Mouse (Mus musculus) E14TG2a.4 (cell line): Measurements from ENCODE around the gene Ccdc77.
A peak's percentile ranks its signal among the peaks of the same experiment; 100 is the strongest.

Experiments
- H3K27me3 ChIP-seq: 2 replicates; pipeline ENCODE4 v1.6.1; 2014; ENCODE audit warnings: low read length, control low read depth; ENCODE audit not compliant: insufficient read depth
- H3K36me3 ChIP-seq: 2 replicates; pipeline ENCODE4 v1.6.1; 2014; ENCODE audit warnings: low read length, control low read depth; ENCODE audit not compliant: insufficient read depth
- H3K4me1 ChIP-seq: replicated peaks from 2 replicates; pipeline ENCODE4 v1.6.1; 2014; ENCODE audit warnings: low read depth, low read length, control low read depth
- H3K4me3 ChIP-seq: replicated peaks from 2 replicates; pipeline ENCODE4 v1.5.1; 2014; ENCODE audit warnings: mild to moderate bottlenecking, low read length
- H3K9me3 ChIP-seq: 2 replicates; pipeline ENCODE4 v1.6.1; 2014; ENCODE audit warnings: low read length, control low read depth
- CTCF ChIP-seq: conservative IDR thresholded peaks from 2 replicates; pipeline ENCODE4 v1.5.1; 2014; ENCODE audit warnings: low read length
- NANOG ChIP-seq: IDR thresholded peaks from 2 replicates; pipeline ENCODE4 v1.6.1; 2014; ENCODE audit warnings: borderline replicate concordance, low read length, mixed read lengths
- POU5F1 ChIP-seq: IDR thresholded peaks from 2 replicates; pipeline ENCODE4 v1.6.1; 2014; ENCODE audit warnings: low read length, borderline replicate concordance

The Ccdc77 gene

DNA sequence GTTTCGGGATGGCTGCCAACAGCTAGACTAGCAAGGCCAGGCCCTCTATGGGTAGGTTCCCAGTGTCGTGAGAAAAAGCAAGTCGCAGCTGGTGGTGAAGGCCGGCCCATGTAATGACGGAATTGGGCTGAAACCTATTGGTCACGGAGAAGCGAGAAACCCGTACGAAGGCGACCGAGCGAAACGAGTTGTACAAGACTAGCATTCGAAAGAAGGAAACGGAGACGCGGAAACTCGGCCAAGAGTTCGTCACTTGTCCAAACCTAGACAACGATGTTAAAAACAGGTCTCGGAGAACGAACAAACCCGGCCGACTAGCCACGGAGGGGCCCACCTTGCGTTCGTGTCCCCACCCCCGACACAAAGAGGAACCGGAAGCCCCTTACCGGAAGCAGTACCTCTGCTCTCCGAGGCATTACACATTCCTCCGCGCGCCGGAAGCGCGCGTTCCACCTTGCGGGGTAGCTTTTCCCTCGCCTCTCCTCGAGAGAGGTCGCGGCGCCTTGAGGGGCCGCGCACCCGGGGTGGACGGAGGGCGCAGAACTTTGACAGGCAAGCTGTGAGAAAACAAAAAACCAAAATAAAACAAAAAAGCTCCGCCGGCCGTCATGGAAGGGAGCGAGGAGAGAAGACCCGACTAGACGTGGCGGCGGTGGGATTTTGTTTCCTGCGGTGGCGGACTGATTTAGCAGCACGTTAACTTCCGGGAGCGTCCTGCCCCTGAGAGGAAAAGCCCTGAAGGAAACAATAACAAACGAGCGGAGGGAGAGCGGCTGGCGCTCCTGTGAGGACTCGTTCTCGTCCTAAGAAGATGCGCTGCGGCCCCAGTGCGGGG, at the start of gene Ccdc77, which contains the start of gene Kdm5a:
Gene Ccdc77, minus strand, starts transcription at position 687 of the 835 bp plus-strand sequence.
Gene Kdm5a, plus strand, starts transcription at position 437 of the 835 bp plus-strand sequence.
- Histone ChIP-seq H3K4me3 (peak within 1 kb of the TSS; percentile 100), H3K27me3 (no peaks in the 10 kb centered on the region)
- TF ChIP-seq NANOG (no peak), CTCF (no peak), POU5F1 (no peak)

DNA sequence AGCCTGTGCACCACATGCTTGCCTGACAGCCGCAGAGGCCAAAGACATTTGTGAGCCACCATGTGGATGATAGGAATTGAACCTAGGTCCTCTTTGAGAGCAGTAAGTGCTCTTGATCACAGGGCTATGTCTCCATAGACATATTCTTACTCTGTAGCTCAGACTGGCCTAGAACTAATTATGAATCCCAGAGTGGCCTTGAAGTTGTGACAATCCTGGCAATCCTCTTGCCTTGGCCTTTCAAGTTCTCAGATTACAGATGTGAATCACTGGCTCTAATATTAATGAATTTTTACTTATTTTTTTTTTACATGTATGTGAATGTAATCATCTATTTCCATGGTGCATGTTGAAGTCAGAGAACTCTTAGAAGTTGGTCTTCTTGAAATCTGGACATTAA, 39.8 kb upstream of the Ccdc77 start:
- H3K9me3 ChIP-seq = no peaks in the 10 kb centered on the region
- H3K4me1 ChIP-seq = no peaks in the 10 kb centered on the region
- no peak overlapping the region for H3K4me3 ChIP-seq
- no peaks in the 10 kb centered on the region for H3K27me3 ChIP-seq
- peaks cover 93% of the 10 kb centered on the region for H3K36me3 ChIP-seq
- TF ChIP-seq POU5F1 (no peak), NANOG (no peak), CTCF (no peak)

More for the DNA sequence above, at the start of gene Ccdc77, which contains the start of gene Kdm5a:
- Histone ChIP-seq H3K4me1 (peaks cover 35% of the 10 kb centered on the region), H3K9me3 (no peaks in the 10 kb centered on the region), H3K36me3 (peaks cover 30% of the 10 kb centered on the region)

- no peaks in the 10 kb centered on the region for H3K9me3 ChIP-seq
- no peak for TF ChIP-seq CTCF
- no peak for TF ChIP-seq POU5F1
- TF ChIP-seq NANOG = no peak
- no peaks in the 10 kb centered on the region for H3K27me3 ChIP-seq
- H3K36me3 ChIP-seq = peaks cover 90% of the 10 kb centered on the region
- no peak overlapping the region for H3K4me3 ChIP-seq
- no peaks in the 10 kb centered on the region for H3K4me1 ChIP-seq
Observed at GRCm38 (mm10) chr6:120395622-120396345, 31.6 kb upstream of the Ccdc77 start.

DNA sequence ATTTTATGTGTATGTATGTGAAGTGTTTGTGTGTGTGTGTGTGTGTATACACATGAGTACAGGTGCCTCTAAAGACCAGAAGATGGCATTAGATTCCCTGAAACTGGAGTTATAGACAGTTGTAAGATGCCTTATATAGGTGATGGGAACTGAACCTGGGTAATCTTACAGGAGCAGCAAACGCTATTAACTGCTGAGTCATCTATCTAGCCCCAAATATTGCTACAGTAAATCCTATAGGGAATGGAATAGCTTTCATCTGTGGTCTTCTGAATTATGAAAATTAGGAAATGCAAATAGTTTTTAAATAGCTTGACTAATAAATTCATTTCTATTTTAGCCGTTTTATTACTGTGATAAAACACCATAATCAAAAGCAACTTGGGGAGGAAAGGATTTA, 28.6 kb upstream of the Ccdc77 start:
- Histone ChIP-seq H3K27me3 (no peaks in the 10 kb centered on the region), H3K36me3 (peaks cover 93% of the 10 kb centered on the region), H3K4me1 (no peaks in the 10 kb centered on the region), H3K4me3 (no peak overlapping the region), H3K9me3 (no peaks in the 10 kb centered on the region)
- TF ChIP-seq NANOG = no peak
- TF ChIP-seq POU5F1 = no peak
- TF ChIP-seq CTCF = no peak

- Histone ChIP-seq H3K4me3 (no peak overlapping the region), H3K4me1 (no peaks in the 10 kb centered on the region), H3K36me3 (peaks cover 90% of the 10 kb centered on the region), H3K27me3 (no peaks in the 10 kb centered on the region), H3K9me3 (no peaks in the 10 kb centered on the region)
- TF ChIP-seq CTCF = no peak
- TF ChIP-seq NANOG = no peak
- no peak for TF ChIP-seq POU5F1
Observed at GRCm38 (mm10) chr6:120390054-120390453, 25.9 kb upstream of the Ccdc77 start.

- Histone ChIP-seq H3K4me1 (no peaks in the 10 kb centered on the region), H3K4me3 (no peak overlapping the region), H3K36me3 (peaks cover 91% of the 10 kb centered on the region), H3K9me3 (no peaks in the 10 kb centered on the region), H3K27me3 (no peaks in the 10 kb centered on the region)
- TF ChIP-seq NANOG (no peak), POU5F1 (no peak), CTCF (no peak)
Observed at GRCm38 (mm10) chr6:120376736-120377135, 12.6 kb upstream of the Ccdc77 start.

DNA sequence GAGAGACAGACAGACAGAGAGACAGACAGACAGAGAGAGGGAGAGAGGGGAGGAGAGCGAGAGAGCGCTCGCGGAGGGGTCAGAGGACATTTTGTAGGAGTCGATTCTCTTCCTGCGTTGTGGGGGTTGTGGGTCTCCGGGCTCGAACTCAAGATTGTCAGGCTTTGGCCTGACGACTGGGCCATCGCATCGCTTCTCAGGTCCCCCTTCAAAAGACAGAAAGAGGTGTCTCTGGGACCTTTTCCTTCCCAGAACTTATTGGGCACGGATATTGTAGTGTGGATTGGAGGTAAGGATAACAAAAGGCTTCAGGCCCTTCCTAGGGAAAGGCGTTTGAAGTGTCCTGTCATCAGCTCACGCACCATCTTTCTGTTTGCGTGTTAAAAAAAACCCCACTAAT, 877 bp upstream of the Ccdc77 start:
- Histone ChIP-seq H3K4me3 (peak overlapping the region; percentile 100), H3K9me3 (no peaks in the 10 kb centered on the region), H3K4me1 (peaks cover 35% of the 10 kb centered on the region), H3K36me3 (peaks cover 41% of the 10 kb centered on the region), H3K27me3 (no peaks in the 10 kb centered on the region)
- no peak for TF ChIP-seq CTCF
- TF ChIP-seq NANOG = no peak

DNA sequence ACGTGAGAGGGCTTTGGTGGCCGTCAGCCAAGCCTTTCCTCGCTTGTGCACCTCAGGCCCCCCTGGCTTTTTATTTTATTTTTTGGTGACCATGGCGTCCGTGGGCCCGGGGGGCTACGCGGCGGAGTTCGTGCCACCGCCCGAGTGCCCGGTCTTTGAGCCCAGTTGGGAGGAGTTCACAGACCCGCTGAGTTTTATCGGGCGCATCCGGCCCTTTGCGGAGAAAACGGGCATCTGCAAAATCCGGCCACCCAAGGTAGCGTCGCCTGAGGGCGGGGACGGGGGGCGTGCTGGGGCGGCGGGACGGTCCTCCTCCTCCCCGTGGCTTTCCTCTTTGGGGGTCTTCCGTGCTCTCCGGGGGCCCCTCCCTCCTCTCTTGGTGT, 340 bp upstream of the Ccdc77 start:
- Histone ChIP-seq H3K27me3 (no peaks in the 10 kb centered on the region), H3K36me3 (peaks cover 36% of the 10 kb centered on the region), H3K4me3 (peak overlapping the region; percentile 100), H3K9me3 (no peaks in the 10 kb centered on the region), H3K4me1 (peaks cover 35% of the 10 kb centered on the region)
- TF ChIP-seq NANOG (no peak), CTCF (no peak), POU5F1 (no peak)
